Mouse (Mus musculus): ENCODE results near the gene Tmem132c. TPM values are rescaled to one million over a fixed set of nuclear protein-coding genes. Genes with fewer than 3 reads are reported as not detected.

Gene Tmem132c
- polyA plus RNA-seq (2016; fragmentation: Nextera tagmentation; extraction: Ambion mirVana), result 6.3 and 11.9 TPM in 2 replicates

- Histone ChIP-seq H3K27ac (peak within 1 kb of the TSS; percentile 74), H3K4me3 (peak within 1 kb of the TSS; percentile 81), H3K9me3 (peaks cover 5% of the 10 kb centered on the region; the same call in 1 of the 2 replicates), H3K4me1 (peaks cover 23% of the 10 kb centered on the region), H3K36me3 (no peaks in the 10 kb centered on the region), H3K27me3 (ENCODE audit: insufficient read depth, poor library complexity, severe bottlenecking) (peaks cover 59% of the 10 kb centered on the region)
- DNase-seq (ENCODE audit: low spot score), result peak; percentile 91
- under 1% methylated on average over 58 of the region's 58 CpGs for WGBS
Observed at GRCm38 (mm10) chr5:127241136-127241924, at the start of gene Tmem132c. TSS of gene Tmem132c (plus strand) at chr5:127241808.

- H3K27me3 ChIP-seq (ENCODE audit: insufficient read depth, poor library complexity, severe bottlenecking), result no peaks in the 10 kb centered on the region
- no peak overlapping the region for H3K27ac ChIP-seq
- no peaks in the 10 kb centered on the region; the same call in 1 of the 2 replicates for H3K9me3 ChIP-seq
- no peaks in the 10 kb centered on the region for H3K36me3 ChIP-seq
- 25% methylated on average over 5 of the region's 5 CpGs for WGBS
- H3K4me1 ChIP-seq, result no peaks in the 10 kb centered on the region
- no peak overlapping the region for H3K4me3 ChIP-seq
- no peak for DNase-seq (ENCODE audit: low spot score)
Observed at GRCm38 (mm10) chr5:127191881-127192280, 49.7 kb upstream of the Tmem132c start.

- no peaks in the 10 kb centered on the region for H3K27me3 ChIP-seq (ENCODE audit: insufficient read depth, poor library complexity, severe bottlenecking)
- DNase-seq (ENCODE audit: low spot score), result no peak
- H3K27ac ChIP-seq, result no peak overlapping the region
- no peaks in the 10 kb centered on the region for H3K4me1 ChIP-seq
- no peaks in the 10 kb centered on the region for H3K9me3 ChIP-seq
- H3K36me3 ChIP-seq, result no peaks in the 10 kb centered on the region
- H3K4me3 ChIP-seq, result no peak overlapping the region
- 61% methylated on average over 4 of the region's 4 CpGs for WGBS
Observed at GRCm38 (mm10) chr5:127198850-127199249, 42.8 kb upstream of the Tmem132c start.

GRCm38 (mm10) chr5:127204881-127205280, 36.7 kb upstream of the Tmem132c start:
- Histone ChIP-seq H3K9me3 (no peaks in the 10 kb centered on the region), H3K36me3 (no peaks in the 10 kb centered on the region), H3K27me3 (ENCODE audit: insufficient read depth, poor library complexity, severe bottlenecking) (no peaks in the 10 kb centered on the region), H3K4me1 (no peaks in the 10 kb centered on the region), H3K27ac (no peak overlapping the region), H3K4me3 (no peak overlapping the region)
- 81% methylated on average over 8 of the region's 8 CpGs for WGBS
- no peak for DNase-seq (ENCODE audit: low spot score)

GRCm38 (mm10) chr5:127216389-127216788, 25.2 kb upstream of the Tmem132c start:
- H3K27ac ChIP-seq, result no peak overlapping the region
- peaks cover 5% of the 10 kb centered on the region; the same call in 1 of the 2 replicates for H3K9me3 ChIP-seq
- H3K4me3 ChIP-seq, result no peak overlapping the region
- H3K36me3 ChIP-seq, result no peaks in the 10 kb centered on the region
- no peak for DNase-seq (ENCODE audit: low spot score)
- 57% methylated on average over 3 of the region's 3 CpGs for WGBS
- H3K4me1 ChIP-seq, result no peaks in the 10 kb centered on the region
- no peaks in the 10 kb centered on the region; the same call in 1 of the 2 replicates for H3K27me3 ChIP-seq (ENCODE audit: insufficient read depth, poor library complexity, severe bottlenecking)

- Histone ChIP-seq H3K27ac (no peak overlapping the region), H3K4me3 (no peak overlapping the region), H3K4me1 (no peaks in the 10 kb centered on the region), H3K36me3 (no peaks in the 10 kb centered on the region), H3K27me3 (ENCODE audit: insufficient read depth, poor library complexity, severe bottlenecking) (no peaks in the 10 kb centered on the region), H3K9me3 (peaks cover 5% of the 10 kb centered on the region; the same call in 1 of the 2 replicates)
- 51% methylated on average over 6 of the region's 6 CpGs for WGBS
- DNase-seq (ENCODE audit: low spot score), result no peak
Observed at GRCm38 (mm10) chr5:127217725-127218124, 23.9 kb upstream of the Tmem132c start.

- no peak for DNase-seq (ENCODE audit: low spot score)
Observed at GRCm38 (mm10) chr5:127227929-127228595, 13.5 kb upstream of the Tmem132c start.

GRCm38 (mm10) chr5:127234715-127235114, 6.9 kb upstream of the Tmem132c start:
- Histone ChIP-seq H3K9me3 (peaks cover 5% of the 10 kb centered on the region; the same call in 1 of the 2 replicates), H3K27ac (no peak overlapping the region), H3K27me3 (ENCODE audit: insufficient read depth, poor library complexity, severe bottlenecking) (peaks cover 17% of the 10 kb centered on the region; the same call in 1 of the 2 replicates), H3K4me3 (no peak overlapping the region), H3K4me1 (no peaks in the 10 kb centered on the region), H3K36me3 (no peaks in the 10 kb centered on the region)
- 7% methylated on average over 7 of the region's 7 CpGs for WGBS
- DNase-seq (ENCODE audit: low spot score), result no peak

More at GRCm38 (mm10) chr5:127227929-127228595, 13.5 kb upstream of the Tmem132c start:
- Histone ChIP-seq H3K4me1 (peaks cover 11% of the 10 kb centered on the region), H3K9me3 (no peaks in the 10 kb centered on the region), H3K27ac (no peak overlapping the region), H3K27me3 (ENCODE audit: insufficient read depth, poor library complexity, severe bottlenecking) (peaks cover 11% of the 10 kb centered on the region; the same call in 1 of the 2 replicates), H3K36me3 (no peaks in the 10 kb centered on the region), H3K4me3 (peak overlapping the region; percentile 52)
- WGBS, result 2% methylated on average over 14 of the region's 14 CpGs

GRCm38 (mm10) chr5:127235203-127235602, 6.4 kb upstream of the Tmem132c start:
- peaks cover 22% of the 10 kb centered on the region; the same call in 1 of the 2 replicates for H3K27me3 ChIP-seq (ENCODE audit: insufficient read depth, poor library complexity, severe bottlenecking)
- H3K9me3 ChIP-seq, result peaks cover 5% of the 10 kb centered on the region; the same call in 1 of the 2 replicates
- 0 out of 2 replicates have a peak overlapping the region, but pooled peaks have one; percentile 13 for H3K4me3 ChIP-seq
- no peak overlapping the region for H3K27ac ChIP-seq
- H3K36me3 ChIP-seq, result no peaks in the 10 kb centered on the region
- 9% methylated on average over 11 of the region's 11 CpGs for WGBS
- DNase-seq (ENCODE audit: low spot score), result peak; percentile 81
- H3K4me1 ChIP-seq, result no peaks in the 10 kb centered on the region

- Histone ChIP-seq H3K36me3 (no peaks in the 10 kb centered on the region), H3K27me3 (ENCODE audit: insufficient read depth, poor library complexity, severe bottlenecking) (peaks cover 64% of the 10 kb centered on the region), H3K4me1 (peaks cover 23% of the 10 kb centered on the region), H3K4me3 (no peak overlapping the region), H3K27ac (no peak overlapping the region), H3K9me3 (peaks cover 5% of the 10 kb centered on the region; the same call in 1 of the 2 replicates)
- WGBS, result 61% methylated on average over 7 of the region's 7 CpGs
- DNase-seq (ENCODE audit: low spot score), result no peak
Observed at GRCm38 (mm10) chr5:127239706-127240105, 1.9 kb upstream of the Tmem132c start.

- no peak for DNase-seq (ENCODE audit: low spot score)
- peaks cover 64% of the 10 kb centered on the region for H3K27me3 ChIP-seq (ENCODE audit: insufficient read depth, poor library complexity, severe bottlenecking)
- H3K9me3 ChIP-seq, result peaks cover 5% of the 10 kb centered on the region; the same call in 1 of the 2 replicates
- H3K36me3 ChIP-seq, result no peaks in the 10 kb centered on the region
- 6% methylated on average over 4 of the region's 4 CpGs for WGBS
- peaks cover 23% of the 10 kb centered on the region for H3K4me1 ChIP-seq
- no peak overlapping the region for H3K27ac ChIP-seq
- no peak overlapping the region for H3K4me3 ChIP-seq
Observed at GRCm38 (mm10) chr5:127240646-127241045, 962 bp upstream of the Tmem132c start.

- Histone ChIP-seq H3K27ac (peak overlapping the region; percentile 74), H3K9me3 (peaks cover 5% of the 10 kb centered on the region; the same call in 1 of the 2 replicates), H3K4me3 (peak overlapping the region; percentile 81), H3K4me1 (peaks cover 23% of the 10 kb centered on the region), H3K27me3 (ENCODE audit: insufficient read depth, poor library complexity, severe bottlenecking) (peaks cover 56% of the 10 kb centered on the region), H3K36me3 (no peaks in the 10 kb centered on the region)
- DNase-seq (ENCODE audit: low spot score), result no peak
- under 1% methylated on average over 73 of the region's 73 CpGs for WGBS
Observed at GRCm38 (mm10) chr5:127241925-127242762, 536 bp downstream of the Tmem132c start.

Measured in heart, embryonic 10.5 days (tissue).